Mouse (Mus musculus): ENCODE measurements around the gene Sympk.

GRCm38 (mm10) chr7:19083701-19084100 is 59.5 kb downstream of the Sympk start, which contains the start of gene Dmpk:
- TF ChIP-seq EP300 (IDR thresholded peaks at IDR 0.05; ENCODE audit: low read depth) (no peak), CTCF (IDR thresholded peaks at IDR 0.05; ENCODE audit: low read depth) (no peak)

Data from heart, postnatal 0 days (tissue).